Comparison of ENCODE assay signal across 14 mouse cellular contexts in genomic region chr2:86021518-86021917, GRCm38 (mm10). TPM values are rescaled to one million over a fixed set of nuclear protein-coding genes. Genes with fewer than 3 reads are reported as not detected.
"Had no signal": no experiment of that assay in that cellular context is flagged by ENCODE, and none has a peak within 500 bp of the region (broad histone marks: within the 10 kb centered on the region; RNA-seq: fewer than 3 reads in every experiment).

No protein-coding gene starts in this region.

RNA-seq across cellular contexts. Expression of gene Olfr1033, which starts 1.1 kb away (rescaled TPM):
- total RNA-seq: neutrophil, adult 5-6 weeks had no signal
- polyA plus RNA-seq: neural tube, embryonic 13.5 days; neural tube, embryonic 14.5 days had no signal

RNA-seq across cellular contexts. Expression of gene Olfr1032, which starts 16.2 kb away (rescaled TPM):
- total RNA-seq: neutrophil, adult 5-6 weeks had no signal
- polyA plus RNA-seq: neural tube, embryonic 13.5 days; neural tube, embryonic 14.5 days; neural tube, embryonic 15.5 days; small intestine, adult 2 months; spleen, adult 2 months; stomach, embryonic 14.5 days; stomach, embryonic 15.5 days; stomach, embryonic 16.5 days; stomach, postnatal 0 days; testis, adult 2 months; thymus, adult 2 months; thymus, postnatal 0 days; urinary bladder, adult 2 months had no signal

RNA-seq across cellular contexts. Expression of gene Olfr1034, which starts 24.1 kb away (rescaled TPM):
- polyA plus RNA-seq: neural tube, embryonic 13.5 days; neural tube, embryonic 14.5 days; neural tube, embryonic 15.5 days; testis, adult 2 months had no signal

RNA-seq across cellular contexts. Expression of gene Olfr1031, which starts 31.4 kb away (rescaled TPM):
- total RNA-seq: neutrophil, adult 5-6 weeks had no signal
- polyA plus RNA-seq: neural tube, embryonic 13.5 days; neural tube, embryonic 14.5 days; neural tube, embryonic 15.5 days; small intestine, adult 2 months; spleen, adult 2 months; stomach, embryonic 14.5 days; stomach, embryonic 15.5 days; stomach, embryonic 16.5 days; stomach, postnatal 0 days; testis, adult 2 months; thymus, adult 2 months; thymus, postnatal 0 days; urinary bladder, adult 2 months had no signal

RNA-seq across cellular contexts. Expression of gene Olfr1030, which starts 42.4 kb away (rescaled TPM):
- total RNA-seq: neutrophil, adult 5-6 weeks had no signal
- polyA plus RNA-seq: neural tube, embryonic 13.5 days; neural tube, embryonic 14.5 days; neural tube, embryonic 15.5 days; small intestine, adult 2 months; spleen, adult 2 months; stomach, embryonic 14.5 days; stomach, embryonic 15.5 days; stomach, embryonic 16.5 days; stomach, postnatal 0 days; testis, adult 2 months; thymus, adult 2 months; thymus, postnatal 0 days; urinary bladder, adult 2 months had no signal
